Mouse (Mus musculus) frontal cortex, postnatal 10 days (tissue): ENCODE data around the gene Clec2d.
A peak's percentile ranks its signal among the peaks of the same experiment; 100 is the strongest.
"Not testable (repeated sequence)": the region's sequence is repeated elsewhere in the genome, so short reads cannot be mapped to it uniquely, and the experiment has no call there.

Experiments used
- DNase-seq, 2 experiments: peaks; one replicate each; pipeline ENCODE4 v3.0.0; 2022; ENCODE audit warnings: low spot score in 2 of 2, mixed read lengths in 1 of 2

The Clec2d gene

GRCm38 (mm10) chr6:129180403-129181169, at the start of gene Clec2d:
Gene Clec2d (plus strand): TSS chr6:129180615.
- peak; percentile 37 to 47 for DNase-seq

- DNase-seq: no peak
Observed at GRCm38 (mm10) chr6:129132604-129133341, 47.6 kb upstream of the Clec2d start.

- no peak for DNase-seq
Observed at GRCm38 (mm10) chr6:129146812-129147211, 33.6 kb upstream of the Clec2d start.

GRCm38 (mm10) chr6:129160103-129160502, 20.3 kb upstream of the Clec2d start:
- DNase-seq: no peak

GRCm38 (mm10) chr6:129161136-129161535, 19.3 kb upstream of the Clec2d start:
- DNase-seq: no peak

- no peak for DNase-seq
Observed at GRCm38 (mm10) chr6:129161951-129162350, 18.5 kb upstream of the Clec2d start.

- no peak for DNase-seq
Observed at GRCm38 (mm10) chr6:129162587-129163159, 17.7 kb upstream of the Clec2d start.

GRCm38 (mm10) chr6:129163606-129164005, 16.8 kb upstream of the Clec2d start:
- no peak for DNase-seq

GRCm38 (mm10) chr6:129170925-129171324, 9.5 kb upstream of the Clec2d start:
- no peak for DNase-seq

GRCm38 (mm10) chr6:129171675-129172074, 8.7 kb upstream of the Clec2d start:
- no peak for DNase-seq

GRCm38 (mm10) chr6:129174836-129175235, 5.6 kb upstream of the Clec2d start:
- DNase-seq: no peak

- no peak for DNase-seq
Observed at GRCm38 (mm10) chr6:129175612-129176011, 4.8 kb upstream of the Clec2d start.

- DNase-seq: no peak
Observed at GRCm38 (mm10) chr6:129176621-129177020, 3.8 kb upstream of the Clec2d start.

- no peak for DNase-seq
Observed at GRCm38 (mm10) chr6:129179281-129179680, 1.1 kb upstream of the Clec2d start.

- DNase-seq: not testable (repeated sequence)
Observed at GRCm38 (mm10) chr6:129179831-129180230, 584 bp upstream of the Clec2d start.

GRCm38 (mm10) chr6:129181249-129181648, 834 bp downstream of the Clec2d start:
- DNase-seq: no peak

- no peak for DNase-seq
Observed at GRCm38 (mm10) chr6:129181683-129182082, 1.3 kb downstream of the Clec2d start.

GRCm38 (mm10) chr6:129182518-129182917, 2.1 kb downstream of the Clec2d start:
- no peak for DNase-seq

- not testable (repeated sequence) for DNase-seq
Observed at GRCm38 (mm10) chr6:129184001-129184400, 3.6 kb downstream of the Clec2d start.

- DNase-seq: no peak
Observed at GRCm38 (mm10) chr6:129184788-129185187, 4.4 kb downstream of the Clec2d start.

GRCm38 (mm10) chr6:129186022-129186421, 5.6 kb downstream of the Clec2d start:
- DNase-seq: no peak

GRCm38 (mm10) chr6:129186457-129187199, 6.2 kb downstream of the Clec2d start:
- DNase-seq: no peak
